Mouse (Mus musculus) limb, embryonic 11.5 days (tissue): ENCODE results near the gene Tmem132c. TPM values are rescaled to one million over a fixed set of nuclear protein-coding genes. Genes with fewer than 3 reads are reported as not detected.
"Not testable (repeated sequence)": the region's sequence is repeated elsewhere in the genome, so short reads cannot be mapped to it uniquely, and the experiment has no call there.

ENCODE experiments used
- ATAC-seq: fragments of 200-750 bp; cut with Nextera tagmentation; 2 replicates; pipeline ENCODE4 v1.8.0; 2017; ENCODE audit warnings: low read depth; ENCODE audit not compliant: insufficient number of reproducible peaks, low FRiP score, low TSS enrichment
- DNase-seq: peaks from one replicate; pipeline ENCODE4 v3.0.0-alpha.2; 2015; ENCODE audit warnings: low spot score
- H3K27ac ChIP-seq: fragments of 300-500 bp; sonication (generic); replicated peaks from 2 replicates; pipeline ENCODE4 v1.5.1; 2014; ENCODE audit warnings: low read depth, mild to moderate bottlenecking, low read length
- H3K27me3 ChIP-seq: fragments of 300-500 bp; sonication (generic); 2 replicates; pipeline ENCODE4 v1.6.1; 2014; ENCODE audit warnings: mild to moderate bottlenecking, low read length, mixed read lengths; ENCODE audit not compliant: control insufficient read depth, insufficient read depth
- H3K36me3 ChIP-seq: fragments of 300-500 bp; sonication (generic); 2 replicates; pipeline ENCODE4 v1.6.1; 2014; ENCODE audit warnings: mild to moderate bottlenecking, low read length, moderate library complexity, mixed read lengths; ENCODE audit not compliant: control insufficient read depth, insufficient read depth
- H3K4me1 ChIP-seq: fragments of 300-500 bp; sonication (generic); 2 replicates; pipeline ENCODE4 v1.6.1; 2014; ENCODE audit warnings: low read length, mixed read lengths; ENCODE audit not compliant: control insufficient read depth, insufficient read depth
- H3K4me2 ChIP-seq: fragments of 300-500 bp; sonication (generic); 2 replicates; pipeline ENCODE4 v1.6.1; 2014; ENCODE audit warnings: low read depth, mild to moderate bottlenecking, moderate library complexity; ENCODE audit not compliant: severe bottlenecking
- H3K4me3 ChIP-seq: fragments of 300-500 bp; sonication (generic); 2 replicates; pipeline ENCODE4 v1.5.1; 2014; ENCODE audit warnings: low read depth, low read length
- H3K9ac ChIP-seq: fragments of 300-500 bp; sonication (generic); 2 replicates; pipeline ENCODE4 v1.6.1; 2014; ENCODE audit warnings: mild to moderate bottlenecking, low read length
- H3K9me3 ChIP-seq: fragments of 300-500 bp; sonication (generic); 2 replicates; pipeline ENCODE4 v1.6.1; 2016; ENCODE audit warnings: low read length; ENCODE audit not compliant: control insufficient read depth
- WGBS: fragments of 180-500 bp; shearing (Covaris S2); extraction: QIAGEN DNeasy Blood & Tissue Kit; methylation state at CpG from one replicate; pipeline ENCODE4 v1.1.7; 2014; 5-methylcytosine and 5-hydroxymethylcytosine counted together
- polyA plus RNA-seq: library from polyadenylated mRNA; unstranded; fragments of >200 nt; fragmentation: Nextera tagmentation; extraction: Ambion mirVana; gene quantifications from 2 replicates; pipeline ENCODE4 v1.2.1, GENCODE M21; 2014

Gene Tmem132c
- polyA plus RNA-seq, 1 experiment from 2014 or later, result 34.6 TPM

DNA sequence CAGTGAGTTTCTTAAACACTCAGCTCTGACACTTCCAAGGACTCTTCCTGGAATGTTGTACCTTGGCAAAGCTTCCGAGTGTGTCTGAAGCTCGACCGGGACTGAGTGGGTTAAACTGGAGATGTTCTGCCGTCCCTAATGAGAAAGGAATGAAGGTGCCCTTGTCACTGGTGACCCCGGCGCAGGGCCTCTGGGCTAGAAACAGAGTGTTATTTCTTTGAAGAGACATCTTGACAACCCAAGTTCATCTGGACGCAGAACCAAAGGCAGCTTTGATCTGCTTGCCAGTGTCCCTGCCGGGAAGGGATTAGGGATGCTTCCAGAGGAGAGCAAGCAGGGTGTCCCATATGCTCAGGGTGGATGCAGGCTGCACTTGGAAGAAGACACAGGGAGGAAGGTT lies 114.2 kb downstream of the Tmem132c start:
- no peaks in the 10 kb centered on the region for H3K27me3 ChIP-seq
- peaks cover 7% of the 10 kb centered on the region; the same call in 1 of the 2 replicates for H3K4me1 ChIP-seq
- H3K9me3 ChIP-seq, result no peaks in the 10 kb centered on the region
- ATAC-seq, result no peak
- WGBS, result 6% methylated on average over 8 of the region's 8 CpGs
- no peak overlapping the region for H3K9ac ChIP-seq
- no peak overlapping the region for H3K4me2 ChIP-seq
- no peak overlapping the region for H3K4me3 ChIP-seq
- H3K36me3 ChIP-seq, result 0 out of 2 replicates have a peak, but pooled peaks cover 3% of the 10 kb centered on the region
- DNase-seq, result no peak
- no peak overlapping the region for H3K27ac ChIP-seq

DNA sequence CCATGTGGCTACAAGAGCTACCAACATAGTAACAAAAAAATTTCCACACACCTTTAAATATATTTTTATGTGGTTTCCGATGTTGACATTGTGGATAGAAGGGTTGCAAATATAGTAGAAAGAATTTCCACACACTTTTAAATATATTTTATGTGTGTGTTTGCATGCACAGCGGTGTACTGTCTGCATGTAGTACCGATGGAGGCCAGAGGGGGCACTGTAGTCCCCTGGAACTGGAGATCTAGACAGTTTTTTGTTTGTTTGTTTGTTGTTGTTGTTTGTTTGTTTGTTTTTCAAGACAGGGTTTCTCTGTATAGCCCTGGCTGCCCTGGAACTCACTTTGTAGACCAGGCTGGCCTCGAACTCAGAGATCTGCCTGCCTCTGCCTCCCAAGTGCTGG lies 116.3 kb downstream of the Tmem132c start:
- not testable (repeated sequence) for H3K4me2 ChIP-seq, H3K4me3 ChIP-seq

DNA sequence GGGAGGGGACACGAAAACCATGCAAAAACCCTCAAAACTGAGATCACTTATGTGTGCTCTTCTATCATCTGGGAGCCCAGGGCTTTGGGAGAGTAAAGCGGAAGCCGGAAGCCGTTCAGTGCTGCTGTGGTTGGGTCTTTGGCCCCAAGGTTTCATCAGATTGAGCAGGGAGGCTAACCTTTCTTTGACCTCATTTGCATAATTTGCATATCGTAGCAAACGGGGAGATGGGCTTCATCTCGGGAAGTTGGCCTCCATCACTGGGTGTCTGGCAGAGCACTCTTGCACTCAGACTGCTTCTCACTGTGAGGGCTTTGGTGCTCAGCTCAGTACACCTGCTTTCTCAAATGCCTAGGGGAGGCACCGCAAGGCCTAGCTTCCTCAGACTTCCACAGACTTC lies 119.5 kb downstream of the Tmem132c start:
- ATAC-seq (no peak), DNase-seq (no peak)
- WGBS, result 70% methylated on average over 8 of the region's 8 CpGs
- Histone ChIP-seq H3K9me3 (peaks cover 4% of the 10 kb centered on the region; the same call in 1 of the 2 replicates), H3K4me2 (no peak overlapping the region), H3K4me3 (no peak overlapping the region), H3K4me1 (no peaks in the 10 kb centered on the region), H3K9ac (no peak overlapping the region), H3K27me3 (no peaks in the 10 kb centered on the region), H3K27ac (no peak overlapping the region), H3K36me3 (0 out of 2 replicates have a peak, but pooled peaks cover 3% of the 10 kb centered on the region)

More for the DNA sequence above, 116.3 kb downstream of the Tmem132c start:
- H3K27me3 ChIP-seq, ATAC-seq, H3K4me1 ChIP-seq, H3K9me3 ChIP-seq, H3K9ac ChIP-seq, H3K36me3 ChIP-seq, DNase-seq, H3K27ac ChIP-seq: not testable (repeated sequence)
- 88% methylated on average over 4 of the region's 4 CpGs for WGBS

DNA sequence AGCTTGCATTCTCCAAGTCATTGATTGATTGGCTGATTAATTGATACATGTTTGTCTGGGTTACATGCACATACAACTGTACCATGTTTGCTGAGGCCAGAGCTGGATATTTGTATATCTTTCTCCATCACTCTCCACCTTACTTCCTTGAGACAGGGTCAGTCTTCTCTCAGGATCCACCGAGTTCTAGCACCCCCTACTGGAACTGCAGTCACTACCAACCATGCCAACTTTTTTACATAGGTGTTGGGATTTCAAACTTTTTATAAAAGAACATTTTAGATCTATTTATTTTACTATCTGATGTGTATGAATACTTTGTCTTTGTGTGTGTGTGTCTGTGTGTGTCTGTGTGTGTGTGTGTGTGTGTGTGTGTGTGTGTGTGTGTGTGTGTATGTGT lies 123.5 kb downstream of the Tmem132c start:
- Histone ChIP-seq H3K4me3 (no peak overlapping the region), H3K36me3 (0 out of 2 replicates have a peak, but pooled peaks cover 1% of the 10 kb centered on the region), H3K27me3 (no peaks in the 10 kb centered on the region), H3K4me1 (peaks cover 8% of the 10 kb centered on the region), H3K27ac (no peak overlapping the region), H3K4me2 (no peak overlapping the region), H3K9me3 (peaks cover 4% of the 10 kb centered on the region; the same call in 1 of the 2 replicates), H3K9ac (no peak overlapping the region)
- no peak for ATAC-seq
- 21% methylated on average over 1 of the region's 1 CpGs for WGBS
- no peak for DNase-seq

DNA sequence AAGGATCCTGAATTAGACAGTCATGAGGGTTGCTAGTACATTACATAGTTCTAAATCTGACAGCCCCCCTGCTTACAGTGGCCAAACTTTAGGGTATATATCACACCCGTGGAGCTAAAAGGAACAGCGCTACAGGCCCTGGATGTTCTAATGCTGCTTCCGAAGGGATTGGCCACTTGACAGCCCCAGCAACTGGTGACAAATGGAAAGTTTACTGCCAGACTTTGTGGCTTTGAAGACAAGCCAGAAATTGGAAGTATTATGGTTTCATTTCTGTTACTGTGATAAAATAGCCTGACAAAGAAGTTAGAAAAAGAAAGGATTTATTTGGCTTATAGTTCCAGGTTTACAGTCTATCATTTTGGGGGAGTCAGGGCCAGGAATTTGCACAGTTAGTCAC lies 126.6 kb downstream of the Tmem132c start:
- no peaks in the 10 kb centered on the region for H3K36me3 ChIP-seq
- DNase-seq (no peak), ATAC-seq (no peak)
- H3K4me3 ChIP-seq, result no peak overlapping the region
- H3K4me2 ChIP-seq, result no peak overlapping the region
- peaks cover 4% of the 10 kb centered on the region; the same call in 1 of the 2 replicates for H3K9me3 ChIP-seq
- no peak overlapping the region for H3K9ac ChIP-seq
- 95% methylated on average over 3 of the region's 3 CpGs for WGBS
- no peak overlapping the region for H3K27ac ChIP-seq
- H3K4me1 ChIP-seq, result peaks cover 10% of the 10 kb centered on the region
- H3K27me3 ChIP-seq, result no peaks in the 10 kb centered on the region

DNA sequence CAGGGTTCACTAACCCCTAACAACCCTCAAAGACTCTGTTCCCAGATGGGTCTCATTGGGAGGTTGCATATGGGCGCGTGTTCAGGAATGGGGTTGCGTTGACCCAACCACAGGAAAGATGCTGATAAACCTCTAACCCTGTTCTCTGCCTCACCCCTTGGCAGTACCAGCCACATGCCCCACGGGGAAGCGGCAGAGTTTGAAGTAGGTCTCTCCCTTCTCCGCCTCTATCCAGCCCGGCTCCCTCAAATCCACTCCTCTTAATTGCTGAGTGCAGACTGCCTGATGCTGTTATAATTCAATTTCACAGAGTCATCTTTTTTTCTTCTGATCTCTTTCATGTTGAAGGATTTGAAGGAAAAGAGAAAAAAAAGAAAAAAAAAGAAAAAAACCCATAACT lies 128.2 kb downstream of the Tmem132c start:
- DNase-seq, result peak; percentile 38
- Histone ChIP-seq H3K4me3 (no peak overlapping the region), H3K9me3 (peaks cover 4% of the 10 kb centered on the region; the same call in 1 of the 2 replicates), H3K4me2 (no peak overlapping the region), H3K9ac (no peak overlapping the region), H3K36me3 (no peaks in the 10 kb centered on the region), H3K27me3 (no peaks in the 10 kb centered on the region), H3K4me1 (peaks cover 10% of the 10 kb centered on the region), H3K27ac (peak overlapping the region; percentile 75)
- 39% methylated on average over 7 of the region's 7 CpGs for WGBS
- ATAC-seq, result no peak; the same call in 1 of the 2 replicates

DNA sequence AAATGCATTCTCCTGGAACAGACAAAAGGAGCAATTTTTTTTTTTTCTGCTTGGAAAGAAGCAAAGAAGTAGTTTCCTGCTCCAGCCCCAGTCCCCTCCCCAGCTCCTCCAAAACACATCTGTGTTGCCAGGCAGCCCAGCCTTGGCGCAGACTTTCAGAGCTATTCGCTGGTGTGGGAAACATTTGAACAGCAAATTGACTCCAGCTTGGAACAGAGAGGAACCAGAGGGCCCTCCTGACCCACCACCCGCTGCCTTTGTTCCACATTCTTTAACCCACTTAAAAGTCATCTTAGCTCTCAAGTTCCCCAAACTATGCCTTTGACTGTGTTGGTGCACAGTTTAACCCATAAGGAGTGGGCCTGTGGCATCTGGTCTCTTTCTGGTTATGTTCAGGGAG lies 128.9 kb downstream of the Tmem132c start:
- Histone ChIP-seq H3K4me1 (peaks cover 10% of the 10 kb centered on the region), H3K36me3 (no peaks in the 10 kb centered on the region), H3K9ac (no peak overlapping the region), H3K27ac (peak overlapping the region; percentile 75), H3K4me3 (no peak overlapping the region), H3K27me3 (no peaks in the 10 kb centered on the region), H3K9me3 (peaks cover 4% of the 10 kb centered on the region; the same call in 1 of the 2 replicates), H3K4me2 (no peak overlapping the region)
- DNase-seq, result peak; percentile 81
- WGBS, result 10% methylated on average over 3 of the region's 3 CpGs
- ATAC-seq, result peak; percentile 74

DNA sequence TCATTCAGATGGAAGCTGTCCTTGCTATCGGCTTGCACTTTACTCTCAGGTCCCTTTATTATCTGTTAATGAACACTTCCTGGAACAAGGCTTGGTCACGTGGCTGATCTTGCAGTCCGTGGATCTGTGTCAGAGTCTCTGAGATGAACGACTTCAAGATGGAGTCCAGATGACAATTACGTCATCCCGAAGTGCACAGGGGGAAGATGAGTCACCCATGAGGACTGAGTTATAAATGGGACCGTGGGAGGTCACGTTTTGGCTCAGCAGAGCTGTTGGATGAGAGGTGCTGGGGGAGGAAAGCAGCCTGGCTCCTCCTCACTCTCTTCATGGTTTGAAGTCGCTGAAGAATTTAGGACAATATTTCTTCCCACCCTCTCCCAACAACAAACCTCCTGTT lies 132.6 kb downstream of the Tmem132c start:
- no peak for DNase-seq
- H3K36me3 ChIP-seq, result no peaks in the 10 kb centered on the region
- H3K27ac ChIP-seq, result no peak overlapping the region
- no peak overlapping the region for H3K4me3 ChIP-seq
- H3K4me2 ChIP-seq, result no peak overlapping the region
- no peaks in the 10 kb centered on the region for H3K9me3 ChIP-seq
- H3K27me3 ChIP-seq, result no peaks in the 10 kb centered on the region
- peaks cover 9% of the 10 kb centered on the region for H3K4me1 ChIP-seq
- ATAC-seq, result no peak
- H3K9ac ChIP-seq, result no peak overlapping the region
- 32% methylated on average over 9 of the region's 9 CpGs for WGBS

DNA sequence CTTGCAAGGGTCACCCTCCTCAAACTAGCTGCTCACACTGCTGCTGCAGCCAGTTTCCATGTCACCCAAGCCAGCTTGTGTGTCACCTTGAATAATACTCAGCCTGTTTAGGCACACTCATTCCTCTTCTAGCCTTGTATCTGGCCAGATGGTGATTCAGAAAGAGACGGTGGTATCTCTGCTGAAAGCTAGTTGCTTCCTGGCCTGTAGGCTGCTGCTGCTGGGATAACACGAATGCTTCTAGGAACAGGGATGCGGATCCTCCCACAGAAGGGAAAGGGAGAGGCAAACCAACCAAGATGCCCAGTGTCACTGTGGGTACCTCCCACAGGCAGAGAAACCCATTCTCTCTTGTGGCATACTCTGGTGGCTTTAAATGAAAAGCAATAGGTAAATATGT lies 134.0 kb downstream of the Tmem132c start:
- no peaks in the 10 kb centered on the region for H3K4me1 ChIP-seq
- H3K4me3 ChIP-seq, result no peak overlapping the region
- no peaks in the 10 kb centered on the region for H3K36me3 ChIP-seq
- H3K27ac ChIP-seq, result no peak overlapping the region
- H3K27me3 ChIP-seq, result no peaks in the 10 kb centered on the region
- ATAC-seq (no peak), DNase-seq (no peak)
- no peak overlapping the region for H3K9ac ChIP-seq
- WGBS, result 91% methylated on average over 3 of the region's 3 CpGs
- no peak overlapping the region for H3K4me2 ChIP-seq
- H3K9me3 ChIP-seq, result no peaks in the 10 kb centered on the region
